Mouse (Mus musculus): ENCODE data around the gene Wdhd1.

DNA sequence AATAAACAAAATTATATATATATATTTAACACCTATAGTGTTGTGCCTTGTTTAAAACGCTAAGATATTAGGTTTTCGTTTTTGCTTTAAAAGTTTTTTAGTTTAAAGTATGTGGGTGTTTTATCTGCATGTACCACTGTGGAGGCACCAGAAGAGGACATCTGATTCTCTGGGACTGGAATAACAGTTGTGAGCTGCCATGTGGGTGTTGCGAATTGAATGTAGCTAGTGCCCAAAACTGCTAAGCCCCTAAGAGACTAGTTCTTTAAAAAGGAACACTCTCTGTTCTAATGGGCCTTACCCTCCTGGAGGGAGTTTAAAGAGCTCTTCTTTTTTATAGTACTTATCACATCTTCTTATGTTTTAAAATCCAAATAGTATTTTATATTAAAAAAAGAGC, 11.8 kb downstream of the Wdhd1 start:
- TF ChIP-seq CTCF (IDR thresholded peaks at IDR 0.05; ENCODE audit: extremely low read depth, insufficient read depth, low read length) (no peak), POLR2A (IDR thresholded peaks at IDR 0.05; ENCODE audit: extremely low read depth, insufficient read depth, low read length) (no peak)

Data from cortical plate, adult 2 months (tissue).